Mouse (Mus musculus): ENCODE measurements around the gene Gcn1l1. TPM values are rescaled to one million over a fixed set of nuclear protein-coding genes. Genes with fewer than 3 reads are reported as not detected.

Gcn1l1 gene
- polyA plus RNA-seq, 1 experiment from 2014 or later: 35.1 TPM

- ATAC-seq (ENCODE audit: low read depth): no peak
- Histone ChIP-seq H3K4me1 (replicated peaks; ENCODE audit: control insufficient read depth, insufficient read depth, low read length) (peaks cover 67% of the 10 kb centered on the region), H3K9me3 (ENCODE audit: control insufficient read depth, low read length) (no peaks in the 10 kb centered on the region), H3K4me3 (ENCODE audit: low read length) (no peak overlapping the region), H3K27me3 (ENCODE audit: control insufficient read depth, insufficient read depth, low read depth, low read length) (no peaks in the 10 kb centered on the region), H3K9ac (ENCODE audit: low read length) (0 out of 2 replicates have a peak overlapping the region, but pooled peaks have one; percentile 17), H3K4me2 (ENCODE audit: low read depth, low read length) (no peak overlapping the region), H3K27ac (ENCODE audit: low read length) (peak overlapping the region; percentile 77), H3K36me3 (ENCODE audit: control insufficient read depth, insufficient read depth, low read length) (no peaks in the 10 kb centered on the region)
- WGBS: 65% methylated on average over 15 of the region's 15 CpGs
Measured at GRCm38 (mm10) chr5:115522981-115523499, 42.0 kb upstream of the Gcn1l1 start.

GRCm38 (mm10) chr5:115523971-115524370 is 41.1 kb upstream of the Gcn1l1 start:
- ATAC-seq (ENCODE audit: low read depth): peak; percentile 75
- no peaks in the 10 kb centered on the region for H3K36me3 ChIP-seq (ENCODE audit: control insufficient read depth, insufficient read depth, low read length)
- H3K4me2 ChIP-seq (ENCODE audit: low read depth, low read length): peak overlapping the region; percentile 18; the same call in 1 of the 2 replicates
- peak overlapping the region; percentile 28 for H3K27ac ChIP-seq (ENCODE audit: low read length)
- 13% methylated on average over 15 of the region's 15 CpGs for WGBS
- H3K4me1 ChIP-seq (replicated peaks; ENCODE audit: control insufficient read depth, insufficient read depth, low read length): peaks cover 70% of the 10 kb centered on the region
- peak overlapping the region; percentile 49 for H3K9ac ChIP-seq (ENCODE audit: low read length)
- no peaks in the 10 kb centered on the region for H3K27me3 ChIP-seq (ENCODE audit: control insufficient read depth, insufficient read depth, low read depth, low read length)
- no peak overlapping the region for H3K4me3 ChIP-seq (ENCODE audit: low read length)
- no peaks in the 10 kb centered on the region for H3K9me3 ChIP-seq (ENCODE audit: control insufficient read depth, low read length)

- H3K4me2 ChIP-seq (ENCODE audit: low read depth, low read length): peak overlapping the region; percentile 7; the same call in 1 of the 2 replicates
- no peaks in the 10 kb centered on the region for H3K27me3 ChIP-seq (ENCODE audit: control insufficient read depth, insufficient read depth, low read depth, low read length)
- WGBS: 27% methylated on average over 12 of the region's 12 CpGs
- peaks cover 70% of the 10 kb centered on the region for H3K4me1 ChIP-seq (replicated peaks; ENCODE audit: control insufficient read depth, insufficient read depth, low read length)
- ATAC-seq (ENCODE audit: low read depth): 0 out of 2 replicates have a peak, but pooled peaks have one; percentile 6
- H3K36me3 ChIP-seq (ENCODE audit: control insufficient read depth, insufficient read depth, low read length): no peaks in the 10 kb centered on the region
- H3K9ac ChIP-seq (ENCODE audit: low read length): peak overlapping the region; percentile 49
- peak overlapping the region; percentile 28 for H3K27ac ChIP-seq (ENCODE audit: low read length)
- no peak overlapping the region for H3K4me3 ChIP-seq (ENCODE audit: low read length)
- H3K9me3 ChIP-seq (ENCODE audit: control insufficient read depth, low read length): no peaks in the 10 kb centered on the region
Measured at GRCm38 (mm10) chr5:115524471-115524870, 40.6 kb upstream of the Gcn1l1 start.

- Histone ChIP-seq H3K27me3 (ENCODE audit: control insufficient read depth, insufficient read depth, low read depth, low read length) (no peaks in the 10 kb centered on the region), H3K9me3 (ENCODE audit: control insufficient read depth, low read length) (no peaks in the 10 kb centered on the region), H3K36me3 (ENCODE audit: control insufficient read depth, insufficient read depth, low read length) (no peaks in the 10 kb centered on the region), H3K4me3 (ENCODE audit: low read length) (no peak overlapping the region), H3K9ac (ENCODE audit: low read length) (no peak overlapping the region), H3K4me2 (ENCODE audit: low read depth, low read length) (no peak overlapping the region), H3K27ac (ENCODE audit: low read length) (peak overlapping the region; percentile 41; the same call in 1 of the 2 replicates), H3K4me1 (replicated peaks; ENCODE audit: control insufficient read depth, insufficient read depth, low read length) (peaks cover 78% of the 10 kb centered on the region)
- WGBS: 79% methylated on average over 4 of the region's 4 CpGs
- ATAC-seq (ENCODE audit: low read depth): no peak
Measured at GRCm38 (mm10) chr5:115525416-115525815, 39.6 kb upstream of the Gcn1l1 start.

GRCm38 (mm10) chr5:115525943-115526342 is 39.1 kb upstream of the Gcn1l1 start:
- Histone ChIP-seq H3K27me3 (ENCODE audit: control insufficient read depth, insufficient read depth, low read depth, low read length) (no peaks in the 10 kb centered on the region), H3K4me3 (ENCODE audit: low read length) (no peak overlapping the region), H3K4me2 (ENCODE audit: low read depth, low read length) (no peak overlapping the region), H3K9me3 (ENCODE audit: control insufficient read depth, low read length) (no peaks in the 10 kb centered on the region), H3K9ac (ENCODE audit: low read length) (peak overlapping the region; percentile 23; the same call in 1 of the 2 replicates), H3K36me3 (ENCODE audit: control insufficient read depth, insufficient read depth, low read length) (no peaks in the 10 kb centered on the region), H3K27ac (ENCODE audit: low read length) (peak overlapping the region; percentile 17; the same call in 1 of the 2 replicates), H3K4me1 (replicated peaks; ENCODE audit: control insufficient read depth, insufficient read depth, low read length) (peaks cover 78% of the 10 kb centered on the region)
- no peak for ATAC-seq (ENCODE audit: low read depth)
- WGBS: 73% methylated on average over 9 of the region's 9 CpGs

GRCm38 (mm10) chr5:115526456-115527202 is 38.4 kb upstream of the Gcn1l1 start:
- WGBS: 84% methylated on average over 17 of the region's 17 CpGs
- H3K27ac ChIP-seq (ENCODE audit: low read length): no peak overlapping the region
- H3K27me3 ChIP-seq (ENCODE audit: control insufficient read depth, insufficient read depth, low read depth, low read length): no peaks in the 10 kb centered on the region
- no peak overlapping the region; the same call in 1 of the 2 replicates for H3K9ac ChIP-seq (ENCODE audit: low read length)
- no peak overlapping the region for H3K4me2 ChIP-seq (ENCODE audit: low read depth, low read length)
- H3K9me3 ChIP-seq (ENCODE audit: control insufficient read depth, low read length): no peaks in the 10 kb centered on the region
- ATAC-seq (ENCODE audit: low read depth): no peak
- H3K36me3 ChIP-seq (ENCODE audit: control insufficient read depth, insufficient read depth, low read length): no peaks in the 10 kb centered on the region
- H3K4me3 ChIP-seq (ENCODE audit: low read length): no peak overlapping the region
- H3K4me1 ChIP-seq (replicated peaks; ENCODE audit: control insufficient read depth, insufficient read depth, low read length): peaks cover 79% of the 10 kb centered on the region

GRCm38 (mm10) chr5:115528128-115528527 is 36.9 kb upstream of the Gcn1l1 start:
- ATAC-seq (ENCODE audit: low read depth): no peak
- no peaks in the 10 kb centered on the region for H3K36me3 ChIP-seq (ENCODE audit: control insufficient read depth, insufficient read depth, low read length)
- no peaks in the 10 kb centered on the region for H3K9me3 ChIP-seq (ENCODE audit: control insufficient read depth, low read length)
- H3K27me3 ChIP-seq (ENCODE audit: control insufficient read depth, insufficient read depth, low read depth, low read length): no peaks in the 10 kb centered on the region
- H3K4me1 ChIP-seq (replicated peaks; ENCODE audit: control insufficient read depth, insufficient read depth, low read length): peaks cover 79% of the 10 kb centered on the region
- no peak overlapping the region for H3K9ac ChIP-seq (ENCODE audit: low read length)
- H3K27ac ChIP-seq (ENCODE audit: low read length): no peak overlapping the region
- no peak overlapping the region for H3K4me2 ChIP-seq (ENCODE audit: low read depth, low read length)
- no peak overlapping the region for H3K4me3 ChIP-seq (ENCODE audit: low read length)
- WGBS: 73% methylated on average over 5 of the region's 5 CpGs

GRCm38 (mm10) chr5:115529364-115529741 is 35.7 kb upstream of the Gcn1l1 start:
- Histone ChIP-seq H3K27me3 (ENCODE audit: control insufficient read depth, insufficient read depth, low read depth, low read length) (no peaks in the 10 kb centered on the region), H3K9me3 (ENCODE audit: control insufficient read depth, low read length) (no peaks in the 10 kb centered on the region), H3K4me1 (replicated peaks; ENCODE audit: control insufficient read depth, insufficient read depth, low read length) (peaks cover 80% of the 10 kb centered on the region), H3K9ac (ENCODE audit: low read length) (peak overlapping the region; percentile 54), H3K36me3 (ENCODE audit: control insufficient read depth, insufficient read depth, low read length) (no peaks in the 10 kb centered on the region), H3K27ac (ENCODE audit: low read length) (peak overlapping the region; percentile 97), H3K4me3 (ENCODE audit: low read length) (no peak overlapping the region), H3K4me2 (ENCODE audit: low read depth, low read length) (peak overlapping the region; percentile 45)
- ATAC-seq (ENCODE audit: low read depth): 0 out of 2 replicates have a peak, but pooled peaks have one; percentile 0
- WGBS: 25% methylated on average over 8 of the region's 8 CpGs

GRCm38 (mm10) chr5:115529742-115530446 is 35.2 kb upstream of the Gcn1l1 start:
- H3K4me2 ChIP-seq (ENCODE audit: low read depth, low read length): peak overlapping the region; percentile 45
- peak overlapping the region; percentile 10; the same call in 1 of the 2 replicates for H3K4me3 ChIP-seq (ENCODE audit: low read length)
- H3K9ac ChIP-seq (ENCODE audit: low read length): peak overlapping the region; percentile 54
- peak overlapping the region; percentile 97 for H3K27ac ChIP-seq (ENCODE audit: low read length)
- H3K27me3 ChIP-seq (ENCODE audit: control insufficient read depth, insufficient read depth, low read depth, low read length): no peaks in the 10 kb centered on the region
- no peaks in the 10 kb centered on the region for H3K36me3 ChIP-seq (ENCODE audit: control insufficient read depth, insufficient read depth, low read length)
- 30% methylated on average over 7 of the region's 7 CpGs for WGBS
- ATAC-seq (ENCODE audit: low read depth): peak; percentile 42
- peaks cover 80% of the 10 kb centered on the region for H3K4me1 ChIP-seq (replicated peaks; ENCODE audit: control insufficient read depth, insufficient read depth, low read length)
- no peaks in the 10 kb centered on the region for H3K9me3 ChIP-seq (ENCODE audit: control insufficient read depth, low read length)

Data from lung, embryonic 16.5 days (tissue).